Mouse (Mus musculus) liver, embryonic 13.5 days (tissue): ENCODE data around the gene Adcy2. TPM values are rescaled to one million over a fixed set of nuclear protein-coding genes. Genes with fewer than 3 reads are reported as not detected.

ENCODE experiments used
- ATAC-seq: fragments of 200-750 bp; cut with Nextera tagmentation; 2 replicates; pipeline ENCODE4 v1.8.0; 2017; ENCODE audit warnings: low read depth, mild to moderate bottlenecking, moderate number of reproducible peaks, moderate library complexity
- DNase-seq: peaks from one replicate; pipeline ENCODE4 v3.0.0; 2022
- H3K27ac ChIP-seq: fragments of 300-500 bp; sonication (generic); 2 replicates; pipeline ENCODE4 v1.5.1; 2015; ENCODE audit warnings: moderate library complexity, mild to moderate bottlenecking, inconsistent platforms
- H3K27me3 ChIP-seq: fragments of 300-500 bp; sonication (generic); 2 replicates; pipeline ENCODE4 v1.6.1; 2015; ENCODE audit warnings: mild to moderate bottlenecking, inconsistent platforms
- H3K36me3 ChIP-seq: fragments of 300-500 bp; sonication (generic); 2 replicates; pipeline ENCODE4 v1.6.1; 2015; ENCODE audit warnings: mild to moderate bottlenecking, inconsistent platforms
- H3K4me1 ChIP-seq: fragments of 300-500 bp; sonication (generic); replicated peaks from 2 replicates; pipeline ENCODE4 v1.6.1; 2015; ENCODE audit warnings: inconsistent platforms
- H3K4me2 ChIP-seq: fragments of 300-500 bp; sonication (generic); 2 replicates; pipeline ENCODE4 v1.6.1; 2015; ENCODE audit warnings: inconsistent platforms, mild to moderate bottlenecking, moderate library complexity
- H3K4me3 ChIP-seq: fragments of 300-500 bp; sonication (generic); replicated peaks from 2 replicates; pipeline ENCODE4 v1.5.1; 2015; ENCODE audit warnings: mild to moderate bottlenecking, inconsistent platforms
- H3K9ac ChIP-seq: fragments of 300-500 bp; sonication (generic); 2 replicates; pipeline ENCODE4 v1.6.1; 2015; ENCODE audit warnings: mild to moderate bottlenecking, inconsistent platforms
- H3K9me3 ChIP-seq: fragments of 300-500 bp; sonication (generic); replicated peaks from 2 replicates; pipeline ENCODE4 v1.6.1; 2016; ENCODE audit warnings: inconsistent platforms
- WGBS: fragments of 180-500 bp; shearing (Covaris S2); methylation state at CpG from one replicate; pipeline ENCODE4 v1.1.7; 2015; ENCODE audit not compliant: insufficient replicate concordance; 5-methylcytosine and 5-hydroxymethylcytosine counted together
- polyA plus RNA-seq: library from polyadenylated mRNA; unstranded; fragments of >200 nt; fragmentation: Nextera tagmentation; extraction: Ambion mirVana; gene quantifications from 2 replicates; pipeline ENCODE4 v1.2.1, GENCODE M21; 2015

The Adcy2 gene
- polyA plus RNA-seq, 1 experiment from 2014 or later: 0.33 TPM

- ATAC-seq (no peak), DNase-seq (no peak)
- H3K9ac ChIP-seq: no peak overlapping the region
- no peak overlapping the region for H3K4me3 ChIP-seq
- 52% methylated on average over 6 of the region's 6 CpGs for WGBS
- H3K4me1 ChIP-seq: peaks cover 17% of the 10 kb centered on the region
- no peak overlapping the region for H3K4me2 ChIP-seq
- H3K36me3 ChIP-seq: no peaks in the 10 kb centered on the region
- H3K27ac ChIP-seq: no peak overlapping the region
- no peaks in the 10 kb centered on the region for H3K9me3 ChIP-seq
- no peaks in the 10 kb centered on the region for H3K27me3 ChIP-seq
Measured at GRCm38 (mm10) chr13:68603085-68603484, 396.3 kb downstream of the Adcy2 start.

DNA sequence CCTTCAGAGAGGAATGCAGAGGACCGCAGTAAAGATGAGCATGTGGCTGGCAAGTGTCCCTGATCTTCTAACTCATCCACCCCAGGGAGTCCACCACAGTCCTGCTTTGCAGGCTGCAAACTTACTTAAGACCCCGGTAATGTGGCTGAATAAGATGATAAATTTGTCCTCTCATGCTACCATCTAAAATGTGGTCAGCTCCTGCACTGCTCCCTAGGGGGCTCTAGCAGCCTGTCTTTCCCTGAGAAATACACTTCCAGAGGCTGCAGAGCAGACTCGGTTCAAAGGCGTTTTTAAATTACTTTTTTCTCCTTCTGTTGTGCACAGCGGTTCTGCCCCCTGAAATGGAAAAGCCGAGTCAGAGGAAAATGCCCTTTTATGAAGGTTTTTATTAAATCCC lies 398.2 kb downstream of the Adcy2 start:
- Histone ChIP-seq H3K9ac (no peak overlapping the region), H3K27me3 (no peaks in the 10 kb centered on the region), H3K36me3 (no peaks in the 10 kb centered on the region), H3K4me3 (no peak overlapping the region), H3K9me3 (no peaks in the 10 kb centered on the region), H3K27ac (no peak overlapping the region), H3K4me1 (peaks cover 27% of the 10 kb centered on the region), H3K4me2 (no peak overlapping the region)
- WGBS: 34% methylated on average over 6 of the region's 6 CpGs
- DNase-seq (no peak), ATAC-seq (no peak)

GRCm38 (mm10) chr13:68598953-68599352 lies 400.4 kb downstream of the Adcy2 start:
- no peak overlapping the region for H3K4me2 ChIP-seq
- no peaks in the 10 kb centered on the region for H3K36me3 ChIP-seq
- no peak for DNase-seq
- H3K9me3 ChIP-seq: no peaks in the 10 kb centered on the region
- no peak for ATAC-seq
- no peak overlapping the region for H3K4me3 ChIP-seq
- no peaks in the 10 kb centered on the region for H3K27me3 ChIP-seq
- H3K4me1 ChIP-seq: peaks cover 27% of the 10 kb centered on the region
- no peak overlapping the region for H3K27ac ChIP-seq
- no peak overlapping the region for H3K9ac ChIP-seq

DNA sequence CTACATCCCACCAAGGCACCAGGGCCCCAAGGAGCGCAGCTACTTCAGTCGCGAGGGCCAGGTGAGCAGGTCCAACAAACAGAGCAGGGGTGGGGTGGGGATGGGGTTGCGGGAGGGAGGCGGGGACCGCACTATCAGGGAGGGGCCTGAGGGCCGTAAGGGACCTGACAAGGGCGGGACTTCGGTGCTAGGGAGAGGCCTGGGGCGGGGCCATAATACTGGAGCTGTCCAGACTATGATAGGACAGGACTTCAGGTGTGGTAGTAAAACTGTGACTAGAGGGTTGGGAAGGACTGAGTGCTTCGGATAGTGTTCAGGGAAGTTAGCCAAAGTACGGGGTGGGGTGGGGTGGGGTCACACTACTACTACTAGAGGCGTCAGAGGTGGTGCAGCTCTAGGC lies 401.7 kb downstream of the Adcy2 start:
- H3K27ac ChIP-seq: no peak overlapping the region
- DNase-seq: peak; percentile 41
- no peaks in the 10 kb centered on the region for H3K9me3 ChIP-seq
- peaks cover 8% of the 10 kb centered on the region for H3K36me3 ChIP-seq
- H3K4me3 ChIP-seq: no peak overlapping the region
- peak overlapping the region; percentile 47 for H3K4me2 ChIP-seq
- H3K9ac ChIP-seq: no peak overlapping the region
- peak; percentile 94 for ATAC-seq
- peaks cover 27% of the 10 kb centered on the region for H3K4me1 ChIP-seq
- H3K27me3 ChIP-seq: no peaks in the 10 kb centered on the region
- 11% methylated on average over 13 of the region's 13 CpGs for WGBS

DNA sequence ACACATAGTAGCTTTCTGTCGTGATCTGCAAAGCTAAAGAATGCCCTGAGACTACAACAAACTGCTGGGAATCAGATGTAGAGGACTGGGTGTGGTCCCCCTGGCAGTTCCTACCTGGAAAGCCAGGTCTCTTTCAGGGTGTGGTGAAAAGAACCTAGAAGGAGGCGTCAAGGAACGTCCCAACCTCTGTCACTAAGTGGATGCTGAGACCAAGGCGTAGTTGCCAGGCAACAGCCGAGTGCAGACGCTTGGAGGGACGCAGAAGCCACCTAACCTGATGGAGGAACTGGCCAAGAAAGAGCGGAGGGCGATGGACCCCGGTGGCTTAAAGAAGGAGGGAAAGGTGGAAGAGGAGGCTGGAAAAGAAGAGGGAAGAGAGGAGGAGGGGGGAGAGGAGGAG lies 402.1 kb downstream of the Adcy2 start, which contains the start of gene 1700001L19Rik:
1700001L19Rik (plus strand) TSS at position 223 of the 400 bp plus-strand sequence.
- ATAC-seq (no peak), DNase-seq (no peak)
- peak within 1 kb of the TSS; percentile 47 for H3K4me2 ChIP-seq
- no peaks in the 10 kb centered on the region for H3K27me3 ChIP-seq
- H3K27ac ChIP-seq: no peak within 1 kb of the TSS
- H3K9me3 ChIP-seq: no peaks in the 10 kb centered on the region
- no peak within 1 kb of the TSS for H3K9ac ChIP-seq
- no peak within 1 kb of the TSS for H3K4me3 ChIP-seq
- WGBS: 18% methylated on average over 10 of the region's 10 CpGs
- H3K4me1 ChIP-seq: peaks cover 27% of the 10 kb centered on the region
- H3K36me3 ChIP-seq: peaks cover 13% of the 10 kb centered on the region

GRCm38 (mm10) chr13:68593797-68594196 lies 405.5 kb downstream of the Adcy2 start:
- DNase-seq (no peak), ATAC-seq (no peak)
- H3K4me2 ChIP-seq: no peak overlapping the region
- H3K4me3 ChIP-seq: no peak overlapping the region
- H3K9me3 ChIP-seq: no peaks in the 10 kb centered on the region
- WGBS: 76% methylated on average over 1 of the region's 1 CpGs
- peaks cover 17% of the 10 kb centered on the region for H3K4me1 ChIP-seq
- no peak overlapping the region for H3K27ac ChIP-seq
- no peak overlapping the region for H3K9ac ChIP-seq
- peaks cover 45% of the 10 kb centered on the region for H3K36me3 ChIP-seq
- no peaks in the 10 kb centered on the region for H3K27me3 ChIP-seq

DNA sequence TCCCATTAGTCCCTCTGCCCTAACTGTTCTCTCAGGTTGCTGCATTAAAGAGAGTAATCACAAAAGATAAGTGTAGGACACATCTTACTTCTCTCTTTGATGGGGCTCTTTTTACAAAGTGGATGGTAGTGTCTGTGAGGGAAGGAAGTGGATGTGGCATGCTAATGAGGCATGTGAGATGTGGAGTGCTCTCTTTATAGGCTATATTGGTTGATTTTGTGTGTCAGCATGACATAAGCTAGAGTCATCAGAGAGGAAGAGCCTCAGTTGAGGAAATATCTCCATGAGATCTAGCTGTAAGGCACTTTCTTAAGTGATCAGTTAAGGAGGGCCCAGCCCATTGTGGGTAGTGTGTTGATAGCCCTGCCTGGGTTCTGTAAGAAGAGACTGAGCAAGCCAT lies 411.0 kb downstream of the Adcy2 start:
- Histone ChIP-seq H3K9ac (no peak overlapping the region), H3K27me3 (no peaks in the 10 kb centered on the region), H3K4me2 (no peak overlapping the region), H3K9me3 (no peaks in the 10 kb centered on the region), H3K4me1 (peaks cover 3% of the 10 kb centered on the region; the same call in 1 of the 2 replicates), H3K27ac (no peak overlapping the region), H3K36me3 (peaks cover 94% of the 10 kb centered on the region), H3K4me3 (no peak overlapping the region)
- ATAC-seq: 0 out of 2 replicates have a peak, but pooled peaks have one; percentile 10
- DNase-seq: no peak

- H3K4me3 ChIP-seq: no peak overlapping the region
- H3K9ac ChIP-seq: no peak overlapping the region
- no peak overlapping the region for H3K4me2 ChIP-seq
- H3K27me3 ChIP-seq: no peaks in the 10 kb centered on the region
- H3K4me1 ChIP-seq: peaks cover 22% of the 10 kb centered on the region
- no peaks in the 10 kb centered on the region for H3K9me3 ChIP-seq
- DNase-seq (no peak), ATAC-seq (no peak)
- peaks cover 67% of the 10 kb centered on the region for H3K36me3 ChIP-seq
- no peak overlapping the region for H3K27ac ChIP-seq
- WGBS: 81% methylated on average over 7 of the region's 7 CpGs
Measured at GRCm38 (mm10) chr13:68585441-68585840, 413.9 kb downstream of the Adcy2 start.

GRCm38 (mm10) chr13:68583961-68584360 lies 415.4 kb downstream of the Adcy2 start:
- no peak overlapping the region for H3K4me2 ChIP-seq
- DNase-seq (no peak), ATAC-seq (no peak)
- WGBS: 87% methylated on average over 11 of the region's 11 CpGs
- no peak overlapping the region for H3K27ac ChIP-seq
- peaks cover 24% of the 10 kb centered on the region for H3K4me1 ChIP-seq
- no peak overlapping the region for H3K4me3 ChIP-seq
- H3K9ac ChIP-seq: no peak overlapping the region
- peaks cover 57% of the 10 kb centered on the region for H3K36me3 ChIP-seq
- H3K27me3 ChIP-seq: no peaks in the 10 kb centered on the region
- no peaks in the 10 kb centered on the region for H3K9me3 ChIP-seq

- Histone ChIP-seq H3K4me1 (peaks cover 24% of the 10 kb centered on the region), H3K27me3 (no peaks in the 10 kb centered on the region), H3K4me2 (peak overlapping the region; percentile 82), H3K4me3 (peak overlapping the region; percentile 85), H3K9ac (peak overlapping the region; percentile 83), H3K36me3 (peaks cover 57% of the 10 kb centered on the region), H3K27ac (peak overlapping the region; percentile 64), H3K9me3 (no peaks in the 10 kb centered on the region)
- ATAC-seq: no peak
- under 1% methylated on average over 11 of the region's 11 CpGs for WGBS
- no peak for DNase-seq
Measured at GRCm38 (mm10) chr13:68582517-68582780, 416.9 kb downstream of the Adcy2 start.

DNA sequence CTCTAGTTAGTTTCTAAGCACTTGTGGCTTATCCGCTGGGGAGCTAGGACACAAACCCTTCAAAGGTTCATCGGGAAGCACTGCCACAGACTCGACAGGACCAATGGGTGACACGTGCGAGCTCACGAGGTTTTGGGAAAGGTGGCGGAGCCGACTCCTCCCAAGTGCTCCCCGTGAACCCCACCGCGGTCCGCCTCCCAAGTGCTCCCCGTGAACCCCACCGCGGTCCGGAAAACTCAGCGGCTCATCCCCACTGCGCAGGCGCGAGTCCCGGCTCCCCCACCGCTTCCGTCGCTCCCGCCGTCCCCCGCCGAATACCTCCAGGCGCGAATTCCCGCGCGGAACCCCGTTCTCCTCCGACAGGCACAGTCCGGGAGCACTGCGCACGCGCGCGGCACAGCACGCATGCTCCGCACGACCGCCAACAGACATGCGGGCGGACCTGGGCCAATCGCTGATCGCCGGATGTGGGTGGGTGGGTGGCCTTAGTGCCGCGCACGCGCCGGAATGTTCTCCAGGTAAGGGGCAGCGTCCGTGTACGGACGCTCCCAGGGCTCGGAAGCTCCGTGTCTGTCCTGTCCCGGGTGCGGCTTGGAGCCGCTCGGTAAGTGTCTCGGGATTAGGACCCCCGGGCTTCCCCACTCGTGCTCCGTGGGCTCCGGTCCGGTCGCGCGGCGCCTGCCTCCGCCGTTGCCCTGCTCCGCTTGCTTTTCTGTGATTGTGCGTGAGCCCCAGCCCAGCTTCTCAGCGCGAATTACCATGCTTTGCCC lies 417.4 kb downstream of the Adcy2 start, which contains the start of the genes Mtrr and Fastkd3:
Mtrr (minus strand) TSS at position 403 of the 770 bp plus-strand sequence.
Fastkd3 (plus strand) TSS at position 488 of the 770 bp plus-strand sequence.
- peak; percentile 74 for DNase-seq
- Histone ChIP-seq H3K4me1 (peaks cover 24% of the 10 kb centered on the region), H3K36me3 (peaks cover 59% of the 10 kb centered on the region), H3K9ac (peak within 1 kb of the TSS; percentile 83), H3K4me2 (peak within 1 kb of the TSS; percentile 82), H3K27me3 (no peaks in the 10 kb centered on the region), H3K27ac (peak within 1 kb of the TSS; percentile 64), H3K4me3 (peak within 1 kb of the TSS; percentile 85), H3K9me3 (no peaks in the 10 kb centered on the region)
- ATAC-seq: peak; percentile 99
- WGBS: under 1% methylated on average over 81 of the region's 81 CpGs
